ENCODE assay signal across 10 mouse cellular contexts in the genomic region with DNA sequence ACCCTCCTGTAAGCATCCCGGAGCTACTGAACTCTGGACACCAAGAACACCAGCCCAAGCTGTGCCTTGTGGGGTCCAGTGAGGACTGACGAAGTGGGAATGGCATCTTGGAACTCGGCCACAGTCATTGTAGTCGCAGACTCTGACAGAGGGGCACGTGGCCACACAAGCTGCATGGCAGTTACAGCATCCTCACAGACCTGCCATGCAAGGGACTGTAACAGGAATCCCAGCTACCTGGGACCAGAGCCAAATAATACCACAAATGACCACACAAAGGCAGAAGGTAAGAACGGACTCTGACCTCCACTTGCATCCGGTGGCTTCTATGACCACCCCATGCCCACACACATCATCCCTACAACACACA. TPM values are rescaled to one million over a fixed set of nuclear protein-coding genes. Genes with fewer than 3 reads are reported as not detected.
DNase-seq lines count a peak whose midpoint lies in the region; ATAC-seq and TF ChIP-seq lines count a peak whose summit lies in the region.
"Had no signal": no experiment of that assay in that cellular context is flagged by ENCODE, and none has a peak within 500 bp of the region (broad histone marks: within the 10 kb centered on the region; RNA-seq: fewer than 3 reads in every experiment).

No protein-coding gene starts in this region.

- H3K4me2 ChIP-seq in lung, embryonic 16.5 days (ENCODE audit: low read depth, low read length): peak overlapping the region; percentile 6; the same call in 1 of the 2 replicates
- H3K4me2 ChIP-seq: limb, embryonic 15.5 days had no signal

- peak; percentile 37 for DNase-seq in kidney, adult 2 months
- no peak for DNase-seq in kidney, adult 9 months
- no peak for DNase-seq in Patski (ENCODE audit: low read depth, low spot score)
- DNase-seq in embryo, embryonic 9.5 days (ENCODE audit: extremely low spot score): no peak
- no peak for DNase-seq in thymus, postnatal 14 days
- DNase-seq: cerebellum, postnatal 25 days; gastrocnemius, postnatal 10 days had no signal

- peak overlapping the region; percentile 17; the same call in 1 of the 2 replicates for H3K9ac ChIP-seq in lung, embryonic 16.5 days (ENCODE audit: low read length)
- H3K9ac ChIP-seq: limb, embryonic 15.5 days had no signal

- H3K36me3 ChIP-seq in kidney, adult 2 months (ENCODE audit: control insufficient read depth, insufficient read depth, low read length): no peaks in the 10 kb centered on the region
- H3K36me3 ChIP-seq in C2C12 (ENCODE audit: control insufficient read depth, insufficient read depth): no peaks in the 10 kb centered on the region
- H3K36me3 ChIP-seq in lung, embryonic 16.5 days (ENCODE audit: control insufficient read depth, insufficient read depth, low read length): no peaks in the 10 kb centered on the region
- H3K36me3 ChIP-seq: limb, embryonic 15.5 days had no signal

- TF ChIP-seq POLR2A in kidney, adult 2 months (IDR thresholded peaks at IDR 0.05; ENCODE audit: low read depth, low read length): no peak

- H3K4me1 ChIP-seq in kidney, adult 2 months (ENCODE audit: control insufficient read depth, insufficient read depth, low read length): peaks cover 9% of the 10 kb centered on the region
- H3K4me1 ChIP-seq in lung, embryonic 16.5 days (replicated peaks; ENCODE audit: control insufficient read depth, insufficient read depth, low read length): peaks cover 12% of the 10 kb centered on the region

- no peak overlapping the region for H3K4me3 ChIP-seq in kidney, adult 2 months (ENCODE audit: insufficient read depth, low read depth, low read length)
- no peak overlapping the region for H3K4me3 ChIP-seq in C2C12 (ENCODE audit: insufficient read depth, poor library complexity, severe bottlenecking)
- H3K4me3 ChIP-seq in lung, embryonic 16.5 days (ENCODE audit: low read length): no peak overlapping the region
- H3K4me3 ChIP-seq: limb, embryonic 15.5 days had no signal

- CTCF ChIA-PET in Patski (lab: Charles Lee): interaction anchor here (1.2 to 9.6 kb wide), 11 partner anchors 13 to 259 kb away, joined by 3 to 87 read pairs (median 6); a partner anchor contains a TSS

- no peak for TF ChIP-seq CTCF in kidney, adult 2 months (conservative IDR thresholded peaks at IDR 0.05; ENCODE audit: insufficient read depth, insufficient read length, low read depth, low read length)
- TF ChIP-seq CTCF in C2C12 (IDR thresholded peaks at IDR 0.05; ENCODE audit: control insufficient read depth, insufficient read depth, insufficient read length) (no peak), Patski (IDR thresholded peaks at IDR 0.05) (no peak)

- no peaks in the 10 kb centered on the region for H3K79me2 ChIP-seq in C2C12 (ENCODE audit: control insufficient read depth, insufficient read depth)

- ATAC-seq in Patski: peak; percentile 51
- ATAC-seq in lung, embryonic 16.5 days (ENCODE audit: low read depth): peak; percentile 65

- POLR2A ChIA-PET in Patski (lab: Charles Lee): interaction anchor here (0.7 to 1.3 kb wide), 2 partner anchors 29 to 32 kb away, joined by 3 to 4 read pairs; no protein-coding TSS in a partner anchor

- H3K79me3 ChIP-seq in C2C12 (ENCODE audit: low read depth): no peaks in the 10 kb centered on the region

- 20% methylated on average over 7 of the region's 7 CpGs for WGBS in kidney, adult 2 months
- 35% methylated on average over 7 of the region's 7 CpGs for WGBS in lung, embryonic 16.5 days

- H3K9me3 ChIP-seq in lung, embryonic 16.5 days (ENCODE audit: control insufficient read depth, low read length): no peaks in the 10 kb centered on the region
- H3K9me3 ChIP-seq: limb, embryonic 15.5 days had no signal

- in situ Hi-C loops in Patski (cut with MboI; ENCODE audit: low pct_unique_long_range_greater_than_20kb): no loop called here

- H3K27me3 ChIP-seq in kidney, adult 2 months (replicated peaks; ENCODE audit: control insufficient read depth, insufficient read depth, low read length): no peaks in the 10 kb centered on the region
- H3K27me3 ChIP-seq in C2C12 (ENCODE audit: control insufficient read depth, insufficient read depth, insufficient read length): no peaks in the 10 kb centered on the region
- H3K27me3 ChIP-seq in Patski: no peaks in the 10 kb centered on the region
- H3K27me3 ChIP-seq in lung, embryonic 16.5 days (ENCODE audit: control insufficient read depth, insufficient read depth, low read depth, low read length): no peaks in the 10 kb centered on the region
- H3K27me3 ChIP-seq: limb, embryonic 15.5 days had no signal

- H3K27ac ChIP-seq in kidney, adult 2 months (ENCODE audit: insufficient read depth, low read depth, low read length): no peak overlapping the region
- H3K27ac ChIP-seq in lung, embryonic 16.5 days (ENCODE audit: low read length): peak overlapping the region; percentile 88
- H3K27ac ChIP-seq: limb, embryonic 15.5 days had no signal

- peak overlapping the region; percentile 13 for H3ac ChIP-seq in C2C12 (ENCODE audit: control insufficient read depth, insufficient read length, low read depth)

TF ChIP-seq in C2C12, 6 proteins besides CTCF, POLR2A, EP300 and RAD21:
- TF ChIP-seq USF1 (IDR thresholded peaks at IDR 0.05; ENCODE audit: low read depth) (peak; percentile 96), MYOD1 (IDR thresholded peaks at IDR 0.05; ENCODE audit: control insufficient read depth, insufficient read length, low read depth) (no peak), CEBPB (IDR thresholded peaks at IDR 0.05; ENCODE audit: low read depth) (peak; percentile 35), MAX (IDR thresholded peaks at IDR 0.05) (peak; percentile 99), MYOG (IDR thresholded peaks at IDR 0.05; ENCODE audit: control insufficient read depth, extremely low read depth, insufficient read length) (no peak), FOSL1 (IDR thresholded peaks at IDR 0.05; ENCODE audit: insufficient read depth, low read length, poor library complexity, severe bottlenecking) (no peak)

RNA-seq across cellular contexts. Expression of a gene that starts 20.2 kb away (rescaled TPM):
- polyA plus RNA-seq in kidney, adult 2 months (2012; rRNA removed): 342 and 447 TPM in 2 replicates
- 2.8 TPM for polyA plus RNA-seq in C2C12 (2012; fragmentation: generic; extraction: Trizol)
- 294 TPM for polyA plus RNA-seq in Patski (2021)
- 39.8 and 42.9 TPM in 2 replicates for polyA plus RNA-seq in lung, embryonic 16.5 days (2015; fragmentation: Nextera tagmentation; extraction: Ambion mirVana)

RNA-seq across cellular contexts. Expression of a gene that starts 30.9 kb away (rescaled TPM):
- polyA plus RNA-seq in kidney, adult 2 months (2012; rRNA removed): 0.56 and 2.6 TPM in 2 replicates
- polyA plus RNA-seq in C2C12 (2012; fragmentation: generic; extraction: Trizol): 0.18 TPM
- polyA plus RNA-seq in Patski (2021): not detected
- polyA plus RNA-seq in lung, embryonic 16.5 days (2015; fragmentation: Nextera tagmentation; extraction: Ambion mirVana): 0.15 and 0.73 TPM in 2 replicates

RNA-seq across cellular contexts. Expression of a gene that starts 36.5 kb away (rescaled TPM):
- polyA plus RNA-seq in kidney, adult 2 months (2012; rRNA removed): 5.7 and 6.8 TPM in 2 replicates
- polyA plus RNA-seq in C2C12 (2012; fragmentation: generic; extraction: Trizol) (28.1 TPM), Patski (2021) (39.7 TPM)
- polyA plus RNA-seq in lung, embryonic 16.5 days (2015; fragmentation: Nextera tagmentation; extraction: Ambion mirVana): 18.2 and 18.5 TPM in 2 replicates

Comparison
In these comparisons a context has a peak if more than half of its experiments do, and no peak if none do; other contexts are left out.
1. RNA of a gene that starts 20.2 kb away (polyA plus RNA-seq): 342 to 447 TPM in kidney, adult 2 months, 294 TPM in Patski (single experiment) and 39.8 to 42.9 TPM in lung, embryonic 16.5 days; 2.8 TPM in C2C12 (single experiment); every median in the first group is over 10 times any median in the second.